Mouse (Mus musculus) hematopoietic stem cell, adult 5-6 weeks (primary cell): ENCODE measurements around the gene Rabgap1. TPM values are rescaled to one million over a fixed set of nuclear protein-coding genes. Genes with fewer than 3 reads are reported as not detected.

ENCODE experiments used
- ATAC-seq, 2 experiments: fragments of 125-278 bp in 1 of 2; replicated peaks in 1 of 2; 2 replicates each; pipeline ENCODE4 v1.8.0; 2016 to 2017; ENCODE audit warnings: inconsistent platforms in 2 of 2, mild to moderate bottlenecking in 2 of 2, moderate number of reproducible peaks in 2 of 2, low read depth in 1 of 2, moderate TSS enrichment in 1 of 2; ENCODE audit not compliant: low FRiP score in 2 of 2, poor library complexity in 2 of 2, severe bottlenecking in 2 of 2, insufficient read depth in 1 of 2, low TSS enrichment in 1 of 2
- total RNA-seq: library from RNA; stranded (forward); fragments of 172-1452, 232-1000 nt; gene quantifications from 2 replicates; pipeline ENCODE4 v1.2.3, GENCODE M21; 2017

The Rabgap1 gene
- total RNA-seq, 1 experiment from 2014 or later, result 83.3 TPM

DNA sequence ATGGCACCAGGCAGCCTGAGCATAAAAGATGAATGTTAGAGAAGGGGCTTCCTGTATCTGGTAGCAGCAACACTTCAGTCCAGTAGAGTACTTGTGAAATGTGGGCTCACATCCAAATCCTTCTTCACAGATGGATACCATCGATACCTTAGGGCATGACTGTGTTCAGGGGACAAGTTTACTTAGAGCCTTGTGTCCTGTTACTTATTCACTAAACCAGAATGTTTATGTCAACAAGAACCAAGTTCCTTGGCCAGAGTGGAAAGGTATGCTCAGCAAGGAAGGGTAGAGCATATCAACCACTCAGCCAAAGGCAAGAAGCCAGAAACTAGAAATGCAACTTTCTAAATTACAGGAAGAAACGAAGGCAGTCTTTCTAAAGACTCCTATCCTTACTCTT is 127.6 kb downstream of the Rabgap1 start:
- no peak for ATAC-seq

DNA sequence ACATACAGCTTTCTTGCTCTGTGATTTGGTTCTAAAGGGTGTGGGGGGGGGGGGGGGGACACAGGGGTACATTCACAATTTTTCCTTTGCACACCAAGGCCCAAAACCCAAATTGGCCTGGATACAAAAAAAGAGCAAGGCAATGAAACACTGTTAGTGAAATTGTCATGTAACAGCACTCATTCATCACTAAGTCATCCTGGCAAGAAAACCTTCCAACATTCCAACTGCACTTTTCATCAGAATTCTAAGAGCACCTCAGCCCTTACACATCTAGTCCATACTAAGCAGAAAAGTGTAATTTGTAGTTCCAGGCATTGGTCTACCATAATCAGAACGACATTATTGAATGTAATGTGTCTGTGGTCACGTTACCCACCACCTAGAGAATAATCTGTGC is 129.1 kb downstream of the Rabgap1 start:
- ATAC-seq, result no peak

DNA sequence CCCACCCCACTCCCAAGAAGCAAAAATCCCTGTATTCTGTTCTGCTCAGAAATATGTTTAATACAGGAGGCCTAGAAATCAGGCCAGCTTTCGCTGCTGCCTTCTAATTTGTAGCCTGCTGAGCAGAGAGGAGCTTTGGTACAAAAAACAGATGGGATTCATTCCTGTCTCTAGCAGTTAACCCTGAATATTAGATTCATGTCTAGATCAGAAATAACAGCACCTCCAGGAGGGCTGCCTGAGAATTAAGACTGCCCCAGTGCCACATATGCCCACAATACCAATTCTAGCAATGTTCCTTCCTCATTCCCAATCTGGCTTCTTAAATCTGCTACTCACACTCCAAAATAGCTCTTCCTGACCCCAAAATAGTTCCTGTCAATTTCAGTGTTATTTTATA is 133.6 kb downstream of the Rabgap1 start:
- no peak for ATAC-seq

DNA sequence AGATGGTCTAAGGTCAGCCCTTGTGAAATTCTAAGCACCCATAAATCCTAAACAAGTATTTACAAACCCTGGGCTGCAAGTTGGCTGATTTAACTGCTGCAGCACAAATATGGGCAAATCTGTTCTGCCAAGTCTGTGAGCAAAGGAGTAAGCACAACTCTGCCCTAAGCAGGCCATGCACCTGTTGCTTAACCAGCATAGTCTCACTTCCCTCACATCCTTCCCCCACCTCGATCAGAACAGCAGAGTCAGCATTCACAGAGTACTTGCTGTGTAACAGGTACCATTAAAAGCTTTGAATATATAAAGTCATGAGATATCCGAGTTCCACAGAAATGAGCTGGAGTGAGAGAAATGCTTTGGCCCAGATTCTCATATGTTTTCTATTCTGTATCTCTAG is 135.1 kb downstream of the Rabgap1 start:
- no peak for ATAC-seq

DNA sequence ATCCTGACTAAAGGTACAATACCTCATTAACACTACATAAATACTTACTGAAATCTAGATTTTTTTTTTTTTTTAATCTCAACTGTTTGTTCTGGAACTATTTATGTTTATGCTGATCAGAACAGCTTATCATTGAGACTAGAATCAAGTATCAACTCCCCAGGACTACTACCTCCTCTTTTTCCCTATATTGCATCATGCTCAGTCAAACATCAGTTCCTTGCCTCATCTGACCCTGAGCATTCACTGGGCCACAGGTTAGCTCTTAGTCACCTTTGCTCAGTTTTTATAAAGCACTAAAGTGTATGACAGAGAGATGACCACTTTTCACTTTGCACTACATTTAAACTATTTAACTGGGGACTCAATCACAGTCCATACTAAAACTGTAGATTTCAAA is 144.8 kb downstream of the Rabgap1 start:
- no peak for ATAC-seq

Other genes with a start within 250 kb of the Rabgap1 start
- gene Olfr366, start 231.7 kb upstream of the Rabgap1 start, total RNA-seq, result not detected in 2 replicates
- not detected in 2 replicates for gene Olfr368, start 116.8 kb upstream of the Rabgap1 start, total RNA-seq
- gene Pdcl, start 83.9 kb upstream of the Rabgap1 start, total RNA-seq, result 86.7 and 102 TPM in 2 replicates
- gene Rc3h2, start 20.4 kb upstream of the Rabgap1 start, total RNA-seq, result 46.2 and 64.5 TPM in 2 replicates
- 14.3 and 14.8 TPM in 2 replicates for gene Zbtb26, start 144 bp upstream of the Rabgap1 start, total RNA-seq
- gene Zbtb6, start 108 bp upstream of the Rabgap1 start, total RNA-seq, result 27.0 and 28.9 TPM in 2 replicates
- 1.2 and 1.6 TPM in 2 replicates for gene Gpr21, start 73.1 kb downstream of the Rabgap1 start, total RNA-seq